Mouse (Mus musculus) brown adipose tissue, adult 24 weeks (tissue): ENCODE measurements at regions not wholly inside any gene's neighbourhood (a gene's known extent, or its start where the extent isn't known, plus 50 kb on each side); places are given as distances from the start of the nearest gene placed in this dataset.

Experiments used
- H3K27ac ChIP-seq: fragments of 200-500 bp; replicated peaks from 2 replicates; pipeline ENCODE4 v1.5.1; 2012; ENCODE audit warnings: low read depth, mild to moderate bottlenecking, low read length
- H3K4me1 ChIP-seq: fragments of 200-500 bp; 2 replicates; pipeline ENCODE4 v1.6.1; 2012; ENCODE audit warnings: low read length, mixed read lengths; ENCODE audit not compliant: control insufficient read depth, insufficient read depth, insufficient read length
- H3K4me3 ChIP-seq: fragments of 200-500 bp; 2 replicates; pipeline ENCODE4 v1.5.1; 2012; ENCODE audit warnings: low read depth, mild to moderate bottlenecking, low read length, moderate library complexity; ENCODE audit not compliant: insufficient read depth

GRCm38 (mm10) chr5:47528671-47529070, 454.3 kb upstream of the Slit2 start:
- Histone ChIP-seq H3K4me1 (no peaks in the 10 kb centered on the region), H3K27ac (no peak overlapping the region), H3K4me3 (no peak overlapping the region)

- no peaks in the 10 kb centered on the region for H3K4me1 ChIP-seq
- H3K4me3 ChIP-seq = no peak overlapping the region
- H3K27ac ChIP-seq = no peak overlapping the region
Measured at GRCm38 (mm10) chr5:47537532-47537931, 445.4 kb upstream of the Slit2 start.

- no peaks in the 10 kb centered on the region for H3K4me1 ChIP-seq
Measured at GRCm38 (mm10) chr5:47542248-47542647, 440.7 kb upstream of the Slit2 start.

GRCm38 (mm10) chr5:47556717-47557116, 426.2 kb upstream of the Slit2 start:
- Histone ChIP-seq H3K27ac (no peak overlapping the region), H3K4me3 (no peak overlapping the region), H3K4me1 (no peaks in the 10 kb centered on the region)

More at GRCm38 (mm10) chr5:47542248-47542647, 440.7 kb upstream of the Slit2 start:
- Histone ChIP-seq H3K27ac (no peak overlapping the region), H3K4me3 (no peak overlapping the region)

GRCm38 (mm10) chr5:47557152-47557800, 425.7 kb upstream of the Slit2 start:
- Histone ChIP-seq H3K4me3 (no peak overlapping the region), H3K27ac (no peak overlapping the region), H3K4me1 (no peaks in the 10 kb centered on the region)
